8 mouse cellular contexts compared by ENCODE assay signal in genomic region chrX:7714135-7714899, GRCm38 (mm10). TPM values are rescaled to one million over a fixed set of nuclear protein-coding genes. Genes with fewer than 3 reads are reported as not detected.
A peak's percentile ranks its signal among the peaks of the same experiment; 100 is the strongest.
DNase-seq lines count a peak whose midpoint lies in the region; ATAC-seq lines count a peak whose summit lies in the region.
"Not testable (repeated sequence)": the region's sequence is repeated elsewhere in the genome, so short reads cannot be mapped to it uniquely, and the experiment has no call there.

Gene Wdr45, plus strand, starts transcription at chrX:7714333.

- H3K4me2 ChIP-seq in intestine, embryonic 14.5 days (ENCODE audit: low read length), result peak within 1 kb of the TSS; percentile 47

- H3K27me3 ChIP-seq in intestine, embryonic 14.5 days (replicated peaks; ENCODE audit: control insufficient read depth, insufficient read depth, low read length), result not testable (repeated sequence)

- not testable (repeated sequence) for H3K9me3 ChIP-seq in intestine, embryonic 14.5 days (ENCODE audit: control insufficient read depth, low read length)

- ATAC-seq in intestine, embryonic 14.5 days (replicated peaks; ENCODE audit: low FRiP score, low TSS enrichment, low read depth), result peak; percentile 97

- intact Hi-C loops in left cerebral cortex, postnatal 14 days (cut with DNase I), result not testable (repeated sequence)

- H3K4me1 ChIP-seq in intestine, embryonic 14.5 days (replicated peaks; ENCODE audit: control insufficient read depth, insufficient read depth, low read length), result not testable (repeated sequence)

- H3K36me3 ChIP-seq in intestine, embryonic 14.5 days (ENCODE audit: control insufficient read depth, insufficient read depth, low read length), result not testable (repeated sequence)

- peak within 1 kb of the TSS; percentile 36 for H3K4me3 ChIP-seq in intestine, embryonic 14.5 days (ENCODE audit: low read depth, low read length)

- WGBS in intestine, embryonic 14.5 days, result 15% methylated on average over 39 of the region's 60 CpGs

- H3K9ac ChIP-seq in intestine, embryonic 14.5 days (ENCODE audit: low read length), result 0 out of 2 replicates have a peak within 1 kb of the TSS, but pooled peaks have one; percentile 25

- H3K27ac ChIP-seq in intestine, embryonic 14.5 days (ENCODE audit: low read depth), result not testable (repeated sequence)

- peak; percentile 63 to 76 for DNase-seq in adrenal gland, adult 18-20 months (ENCODE audit: low spot score in 2 of 2)
- peak; percentile 93 for DNase-seq in embryo, embryonic 11 days
- DNase-seq in gastrocnemius, postnatal 25 days, result peak; percentile 95
- peak; percentile 80 for DNase-seq in intestine, embryonic 14.5 days (ENCODE audit: low spot score)
- DNase-seq in left cerebral cortex, postnatal 14 days (ENCODE audit: low spot score in 2 of 2), result peak; percentile 94 to 98
- peak; percentile 94 for DNase-seq in mesoderm, embryonic 11.5 days (ENCODE audit: low read depth, low spot score)
- peak; percentile 92 to 94 for DNase-seq in right cerebral cortex, postnatal 36 days (ENCODE audit: low spot score in 2 of 2)
- DNase-seq in yolk sac, embryonic 10.5 days (ENCODE audit: low spot score), result peak; percentile 92

RNA-seq across cellular contexts. Expression of gene Wdr45, which starts in this region (rescaled TPM):
- total RNA-seq in adrenal gland, adult 18-20 months (2021), result 10 to 100 TPM; 45.4 to 62.8 TPM
- total RNA-seq in gastrocnemius, postnatal 25 days (2021), result 10 to 100 TPM; 21.8 to 27.6 TPM
- 21.5 and 24.9 TPM in 2 replicates for polyA plus RNA-seq in intestine, embryonic 14.5 days (2014; fragmentation: Nextera tagmentation; extraction: Ambion mirVana)
- 10 to 100 TPM; 44.9 to 53.6 TPM for total RNA-seq in left cerebral cortex, postnatal 14 days (2021)
